Mouse (Mus musculus) left cerebral cortex, postnatal 25 days (tissue): ENCODE data around the gene Atg2a. TPM values are rescaled to one million over a fixed set of nuclear protein-coding genes. Genes with fewer than 3 reads are reported as not detected.

Source experiments
- DNase-seq, 2 experiments: peaks; one replicate each; pipeline ENCODE4 v3.0.0; 2022; ENCODE audit warnings: low spot score in 2 of 2, mixed read lengths in 1 of 2
- intact Hi-C: fragments of 180-260 bp; cut with DNase I; formaldehyde crosslinking; loops from one replicate; pipeline ENCODE4 v1.15.1; 2025
- total RNA-seq, 2 experiments: library from RNA; stranded (reverse); gene quantifications; 2 replicates each; pipeline ENCODE4 v1.2.3; 2021

The Atg2a gene
- total RNA-seq, 2 experiments from 2014 or later: 33.1 to 35.6 TPM

DNA sequence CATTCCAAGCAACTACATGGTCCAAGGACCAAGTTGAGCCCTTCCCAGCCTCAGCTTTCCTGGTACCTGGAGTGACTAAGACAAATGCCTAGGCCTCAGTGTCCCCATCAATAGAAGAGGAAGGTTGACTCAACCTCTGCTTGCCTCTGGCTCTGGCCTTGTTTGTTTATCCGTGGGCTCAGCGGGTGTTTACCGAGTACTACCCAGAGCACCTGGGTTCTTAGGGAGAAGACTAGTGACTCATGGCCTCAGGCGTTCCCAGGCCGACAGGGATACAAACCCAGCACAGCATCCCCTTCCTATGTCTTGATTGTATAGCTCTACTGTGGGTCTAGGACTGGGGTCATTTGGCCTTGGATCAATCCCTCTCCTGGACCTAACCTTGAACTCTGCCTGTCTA lies 1.8 kb downstream of the Atg2a start:
- intact Hi-C loops: no loop called here
- DNase-seq: no peak

DNA sequence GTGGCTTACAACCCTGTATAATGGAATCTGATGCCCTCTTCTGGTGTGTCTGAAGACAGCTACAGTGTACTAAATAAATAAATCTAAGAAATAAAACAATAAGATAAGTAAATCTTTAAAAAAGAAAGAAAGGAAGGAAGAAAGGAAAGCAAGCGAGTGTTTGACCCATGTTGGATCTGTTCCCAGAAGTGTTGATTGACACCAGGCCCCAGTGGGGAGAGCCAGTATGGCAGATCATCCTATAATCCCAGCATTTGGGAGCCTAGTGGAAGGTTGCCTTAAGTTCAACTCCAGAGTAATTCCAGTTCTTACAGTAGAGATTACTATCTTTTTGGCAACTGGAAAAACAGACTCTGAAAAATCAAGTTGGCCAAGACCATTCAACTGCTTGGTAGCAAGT lies 4.3 kb downstream of the Atg2a start:
- intact Hi-C loops: no loop called here
- DNase-seq: no peak

- DNase-seq: no peak
- intact Hi-C loops: no loop called here
These were observed 6.2 kb downstream of the Atg2a start for GRCm38 (mm10) chr19:6247526-6248300.

GRCm38 (mm10) chr19:6253021-6253420 lies 11.6 kb downstream of the Atg2a start:
- intact Hi-C loops: no loop called here
- DNase-seq: no peak

GRCm38 (mm10) chr19:6260428-6260827 lies 19.0 kb downstream of the Atg2a start:
- intact Hi-C loops: no loop called here
- no peak for DNase-seq

DNA sequence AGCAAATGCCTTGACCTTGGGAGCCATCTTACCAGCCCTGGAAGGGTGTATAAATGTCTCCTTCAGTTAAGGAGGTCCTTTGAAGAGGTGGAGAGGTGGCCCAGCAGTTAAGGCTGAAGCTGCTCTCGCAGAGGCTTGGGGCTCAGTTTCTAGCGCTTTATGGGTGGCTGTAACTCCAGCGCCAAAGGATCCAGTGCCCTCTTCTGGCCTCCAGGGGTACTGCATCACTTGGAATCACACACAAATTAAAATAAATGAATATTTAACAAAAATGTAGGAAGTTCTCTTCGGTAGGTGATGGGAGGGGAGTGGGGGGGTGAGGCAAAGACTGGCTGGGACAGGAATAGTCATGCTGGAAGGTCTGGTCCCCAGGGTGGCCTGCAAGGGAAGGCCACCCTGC lies 19.5 kb downstream of the Atg2a start:
- DNase-seq: no peak
- intact Hi-C loops: no loop called here

- intact Hi-C loops: no loop called here
These were observed 19.9 kb downstream of the Atg2a start for GRCm38 (mm10) chr19:6261379-6261778.

DNA sequence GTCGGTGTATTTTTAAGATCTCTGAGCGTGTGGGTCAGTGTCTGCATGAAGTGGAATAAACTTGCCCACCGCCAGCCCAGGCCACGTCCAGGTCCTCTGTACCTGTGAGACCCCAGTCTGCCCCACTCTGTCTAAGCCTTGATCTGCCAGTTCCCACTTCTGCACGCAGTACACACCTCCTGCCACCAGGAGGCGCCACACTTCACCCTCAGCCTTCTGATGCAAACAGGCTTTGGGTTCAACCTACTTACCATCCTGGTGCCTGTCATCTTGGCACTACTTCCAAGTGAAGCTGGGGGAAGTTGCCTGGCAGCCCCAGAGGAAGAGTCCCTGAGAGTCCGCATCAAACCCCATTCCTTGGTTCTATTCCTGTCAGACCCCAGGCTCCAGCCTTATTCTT lies 20.8 kb downstream of the Atg2a start:
- intact Hi-C loops: no loop called here
- peak; percentile 34 to 62 for DNase-seq

More at GRCm38 (mm10) chr19:6261379-6261778, 19.9 kb downstream of the Atg2a start:
- no peak for DNase-seq

GRCm38 (mm10) chr19:6262839-6263433 lies 21.5 kb downstream of the Atg2a start:
- no peak for DNase-seq
- intact Hi-C loops: no loop called here

GRCm38 (mm10) chr19:6264200-6264599 lies 22.7 kb downstream of the Atg2a start:
- DNase-seq: peak in 1 of 2 experiments; percentile 74
- intact Hi-C loops: no loop called here

DNA sequence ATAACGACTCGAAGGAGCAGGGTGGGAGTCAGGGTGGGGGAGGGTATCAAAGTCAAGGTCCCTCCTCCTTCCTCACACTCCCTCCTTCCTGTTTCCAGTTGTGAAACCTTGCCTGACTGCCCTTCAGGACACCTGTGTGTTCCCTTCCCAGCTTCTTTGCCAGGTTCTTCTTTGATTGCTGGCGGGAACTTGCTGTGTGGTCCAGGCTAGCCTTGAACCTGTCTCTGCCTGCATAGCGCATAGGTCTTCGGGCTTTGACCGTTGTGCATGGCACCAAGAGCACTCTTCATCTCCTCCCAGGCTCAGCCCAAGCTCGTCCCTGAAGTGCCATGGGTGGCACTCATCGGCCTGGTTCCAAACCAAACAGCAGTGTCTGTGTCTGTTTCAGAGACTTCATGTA lies 23.5 kb downstream of the Atg2a start:
- intact Hi-C loops: no loop called here
- DNase-seq: no peak

DNA sequence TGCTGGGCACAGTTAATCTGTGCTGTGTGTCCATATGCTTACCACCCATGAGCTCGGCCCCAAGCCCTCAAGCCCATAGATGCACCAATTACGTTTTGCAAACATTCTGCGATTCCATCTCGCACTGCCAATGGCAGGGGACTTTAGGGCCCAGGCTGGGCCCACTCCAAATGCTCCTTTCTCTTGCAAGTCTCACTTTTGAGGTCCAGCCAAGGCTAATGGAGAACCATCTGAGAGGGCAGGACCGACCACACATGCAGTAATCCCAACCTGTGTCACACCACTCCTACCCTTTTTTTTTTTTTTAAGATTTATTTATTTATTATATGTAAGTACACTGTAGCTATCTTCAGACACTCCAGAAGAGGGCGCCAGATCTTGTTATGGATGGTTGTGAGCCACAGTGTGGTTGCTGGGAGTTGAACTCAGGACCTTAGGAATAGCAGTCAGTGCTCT lies 24.3 kb downstream of the Atg2a start:
- DNase-seq: no peak
- intact Hi-C loops: no loop called here

- intact Hi-C loops: loop anchor here (1.0 kb wide), 2 partner anchors 38 to 64 kb away; no protein-coding TSS in a partner anchor
- no peak for DNase-seq
These were observed 26.1 kb downstream of the Atg2a start for GRCm38 (mm10) chr19:6267306-6268169.

DNA sequence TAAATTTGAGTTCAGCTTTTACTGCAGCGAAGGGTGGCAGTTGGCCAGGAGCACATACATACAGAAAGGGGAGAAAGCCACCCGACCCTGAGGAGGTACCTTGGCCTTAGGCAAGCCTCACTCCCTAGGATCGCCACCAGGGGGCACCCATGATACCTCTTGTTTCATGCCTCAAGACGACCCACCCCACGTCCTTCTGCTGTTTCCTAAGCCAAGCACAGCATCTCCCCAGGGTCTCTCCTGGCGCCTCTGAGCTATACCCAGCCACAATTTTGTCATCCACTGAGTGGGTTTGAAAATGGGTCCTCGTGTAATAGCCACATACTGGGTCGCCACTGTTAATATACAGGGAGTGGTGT lies 26.7 kb downstream of the Atg2a start:
- peak; percentile 81 to 85 for DNase-seq
- intact Hi-C loops: loop anchor here (1.0 kb wide), 2 partner anchors 37 to 63 kb away; no protein-coding TSS in a partner anchor

GRCm38 (mm10) chr19:6268670-6269132 lies 27.2 kb downstream of the Atg2a start:
- intact Hi-C loops: loop anchor here (1.0 kb wide), 2 partner anchors 37 to 63 kb away; no protein-coding TSS in a partner anchor
- DNase-seq: no peak

- intact Hi-C loops: no loop called here
- DNase-seq: no peak
These were observed 28.5 kb downstream of the Atg2a start for GRCm38 (mm10) chr19:6269798-6270475.

DNA sequence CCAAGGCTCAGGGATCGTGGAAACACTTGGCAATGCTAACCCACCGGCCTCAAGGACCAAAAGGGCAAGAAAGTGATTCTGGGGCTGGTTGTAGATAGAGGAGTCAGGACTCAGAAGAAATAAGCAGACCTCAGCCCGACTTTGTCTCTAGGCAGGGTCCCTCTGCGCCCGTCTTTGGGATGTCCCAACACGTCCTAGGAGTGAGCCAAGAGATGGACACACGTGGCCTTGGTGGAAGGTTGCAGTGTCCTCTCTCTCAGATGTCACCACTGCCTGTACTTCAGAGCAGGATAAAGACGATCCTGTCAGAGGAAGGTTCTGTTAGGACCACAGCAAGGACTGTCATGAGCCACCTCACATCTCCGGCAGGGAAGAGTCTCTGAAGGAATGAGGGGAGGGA lies 29.2 kb downstream of the Atg2a start:
- intact Hi-C loops: no loop called here
- DNase-seq: no peak

GRCm38 (mm10) chr19:6271206-6271605 lies 29.7 kb downstream of the Atg2a start:
- intact Hi-C loops: no loop called here
- DNase-seq: no peak

- intact Hi-C loops: no loop called here
- DNase-seq: no peak
These were observed 30.6 kb downstream of the Atg2a start for GRCm38 (mm10) chr19:6272053-6272452.

DNA sequence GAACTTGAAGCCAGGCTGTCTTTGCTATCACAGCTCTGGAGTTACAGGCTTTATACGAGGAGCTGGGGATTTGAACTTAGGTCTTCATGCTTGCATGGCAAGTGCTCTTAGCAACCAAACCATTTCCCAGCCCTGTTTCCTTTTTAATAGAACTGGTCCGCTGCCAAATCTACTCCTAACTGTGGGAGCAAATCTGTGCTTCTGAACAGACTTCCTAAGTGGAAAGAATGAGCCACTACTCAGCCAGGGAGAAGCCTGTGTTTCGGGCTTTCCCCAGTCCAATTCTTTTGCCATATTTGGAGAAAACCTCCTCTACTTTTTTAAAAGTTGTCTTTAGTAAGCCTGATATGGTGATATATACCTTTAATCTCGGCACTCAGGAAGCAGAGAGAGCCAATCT lies 31.3 kb downstream of the Atg2a start:
- intact Hi-C loops: no loop called here
- peak; percentile 27 to 74 for DNase-seq
